Mouse (Mus musculus) adrenal gland, postnatal 4 days (tissue): ENCODE results near the gene Slc25a11. TPM values are rescaled to one million over a fixed set of nuclear protein-coding genes. Genes with fewer than 3 reads are reported as not detected.

Experiments used
- DNase-seq, 2 experiments: peaks; one replicate each; pipeline ENCODE4 v3.0.0; 2021 to 2022; ENCODE audit warnings: low spot score in 2 of 2, mixed read lengths in 2 of 2
- total RNA-seq, 2 experiments: library from RNA; stranded (reverse); gene quantifications; 2 replicates each; pipeline ENCODE4 v1.2.3; 2021

Slc25a11 gene
- total RNA-seq, 2 experiments from 2014 or later: 153 TPM

DNA sequence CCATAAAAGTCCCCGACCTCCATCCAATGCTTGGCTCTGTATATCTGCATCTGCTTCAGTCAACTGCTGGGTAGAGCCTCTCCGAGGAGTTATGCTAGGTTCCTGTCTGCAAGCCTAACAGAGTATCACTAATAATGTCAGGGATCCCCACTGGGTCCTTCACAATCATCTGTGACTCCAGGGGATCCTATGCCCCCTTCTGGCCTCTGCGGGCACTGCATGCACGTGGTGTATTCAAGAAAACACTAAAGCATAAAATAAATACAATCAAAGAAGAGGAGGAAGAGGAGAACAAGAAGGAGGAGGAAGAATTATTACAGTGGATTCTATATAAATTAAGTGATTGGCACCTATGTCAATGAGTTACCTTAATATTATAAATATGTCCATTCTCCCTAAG lies 21.8 kb downstream of the Slc25a11 start:
- DNase-seq: no peak

DNA sequence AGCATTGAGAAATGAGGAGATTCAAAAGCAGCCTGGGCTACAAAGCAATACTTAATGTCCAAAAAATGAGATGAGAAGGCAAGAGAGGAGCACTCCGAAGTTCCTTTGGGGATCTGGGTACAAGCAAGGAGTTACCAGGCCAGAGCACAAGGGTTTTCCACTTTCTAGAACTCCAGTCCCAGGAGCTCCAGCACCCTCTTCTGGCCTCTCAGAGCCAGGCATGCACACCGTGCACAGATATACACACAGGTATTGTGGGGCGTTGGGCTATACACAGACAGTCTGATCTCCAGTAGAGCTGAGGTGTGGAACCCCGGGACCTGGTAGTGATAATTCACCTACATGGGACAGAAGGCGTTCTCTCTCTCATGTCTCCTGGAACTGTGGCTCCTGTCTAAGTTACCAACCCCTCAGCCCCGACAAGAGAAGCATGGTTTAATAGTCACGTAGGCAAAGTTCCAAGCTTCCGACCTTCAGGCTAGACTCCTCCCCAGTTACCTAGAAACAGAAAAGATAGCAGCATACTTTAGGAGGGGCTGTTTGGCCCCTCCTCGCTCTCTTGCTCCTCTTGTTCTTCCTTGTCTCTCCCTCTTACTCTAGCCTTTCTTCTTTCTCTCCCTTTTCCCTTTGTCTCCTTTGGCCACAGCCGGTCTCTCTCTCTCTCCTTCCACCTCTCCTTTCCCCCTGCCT lies 24.1 kb downstream of the Slc25a11 start:
- no peak for DNase-seq

DNA sequence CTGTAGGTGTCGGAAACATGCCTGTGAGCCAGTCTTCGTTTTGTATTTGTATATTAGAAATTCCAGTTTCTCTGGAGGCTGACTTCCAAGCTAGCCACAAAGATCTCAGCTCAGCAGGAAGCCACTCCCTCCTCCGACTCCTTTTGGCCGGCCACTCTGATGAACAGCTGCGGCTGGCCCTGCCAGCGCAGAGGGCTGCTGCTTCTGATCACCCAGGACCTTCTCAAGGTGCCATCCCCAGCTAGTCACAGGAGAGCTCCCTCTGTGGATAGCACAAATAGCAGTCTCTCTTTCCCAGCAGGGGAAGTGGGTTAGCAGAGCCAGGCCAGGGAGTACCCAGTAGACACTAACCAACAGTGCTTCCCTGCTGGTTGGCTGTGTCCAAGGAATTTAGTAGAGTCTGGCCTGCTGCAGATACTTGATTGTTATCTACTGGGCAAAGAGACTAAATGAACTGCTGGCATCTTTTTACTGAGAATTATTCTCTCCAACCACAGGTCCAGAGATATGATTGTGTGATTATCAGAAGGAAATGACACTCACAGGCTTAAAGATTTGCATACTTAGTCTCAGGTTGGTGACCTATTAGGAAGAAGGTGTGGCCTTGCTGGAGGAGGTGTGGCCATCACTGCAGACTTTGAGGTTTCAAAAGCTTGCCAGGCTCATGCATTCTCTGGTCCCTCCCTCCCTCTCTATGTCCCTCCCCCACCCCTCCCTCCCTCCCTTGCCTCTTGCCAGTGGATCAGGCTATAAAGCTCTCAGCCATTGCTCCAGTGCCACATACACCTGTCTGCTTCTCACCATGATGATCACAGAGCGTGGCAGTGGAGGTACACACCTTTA lies 25.1 kb downstream of the Slc25a11 start:
- DNase-seq: no peak

DNA sequence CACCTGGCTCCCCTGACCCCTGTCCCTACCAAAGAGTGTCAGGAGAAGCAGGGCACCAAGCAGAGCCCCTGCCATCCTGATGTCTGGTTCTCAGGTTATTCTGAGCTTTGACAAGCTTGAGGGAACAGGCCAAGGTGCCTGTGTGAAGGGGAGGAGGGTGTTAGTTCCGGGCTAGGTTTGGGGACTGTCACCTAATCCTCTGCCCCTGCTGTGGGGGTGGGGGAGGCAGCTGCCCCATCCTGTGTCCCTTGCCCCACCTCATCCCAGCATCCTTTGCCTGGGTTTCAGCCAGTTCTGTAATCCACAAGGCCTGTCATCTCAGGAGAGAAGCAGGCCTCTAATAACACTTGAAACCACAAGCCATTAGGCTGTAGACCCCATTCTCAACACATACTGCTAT lies 28.2 kb downstream of the Slc25a11 start, which contains the start of gene Chrne:
Gene Chrne, minus strand, starts transcription at position 116 of the 400 bp plus-strand sequence.
- DNase-seq: no peak

DNA sequence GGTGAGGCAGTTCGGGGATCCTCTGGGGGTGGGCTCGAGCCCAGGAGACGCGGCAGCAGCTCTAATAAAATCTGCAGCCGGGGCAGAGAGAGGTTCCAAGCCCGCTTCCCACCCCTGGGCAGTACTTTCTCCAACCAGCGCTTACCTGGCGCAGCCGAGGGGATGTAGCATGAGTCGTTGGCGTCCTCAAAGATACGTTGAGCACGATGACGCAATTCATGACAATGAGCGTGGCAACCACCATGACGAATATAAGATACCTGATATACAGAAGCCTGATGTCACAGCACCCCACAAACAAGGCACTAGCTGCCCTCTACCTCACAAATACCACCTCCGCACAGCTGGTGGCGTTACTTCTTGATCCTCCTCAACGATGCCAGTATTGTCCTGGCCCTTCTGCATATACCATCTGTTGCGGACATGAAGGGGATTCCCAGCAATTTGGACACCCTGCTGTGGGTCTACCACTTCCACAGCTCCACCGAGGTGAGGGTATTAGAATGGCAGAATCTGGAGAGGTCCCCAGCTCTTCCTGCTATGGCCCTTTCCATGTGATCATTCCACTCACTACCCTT lies 31.7 kb downstream of the Slc25a11 start, which contains the start of gene 4930544D05Rik:
Gene 4930544D05Rik, plus strand, starts transcription at position 333 of the 578 bp plus-strand sequence.
- DNase-seq: no peak

DNA sequence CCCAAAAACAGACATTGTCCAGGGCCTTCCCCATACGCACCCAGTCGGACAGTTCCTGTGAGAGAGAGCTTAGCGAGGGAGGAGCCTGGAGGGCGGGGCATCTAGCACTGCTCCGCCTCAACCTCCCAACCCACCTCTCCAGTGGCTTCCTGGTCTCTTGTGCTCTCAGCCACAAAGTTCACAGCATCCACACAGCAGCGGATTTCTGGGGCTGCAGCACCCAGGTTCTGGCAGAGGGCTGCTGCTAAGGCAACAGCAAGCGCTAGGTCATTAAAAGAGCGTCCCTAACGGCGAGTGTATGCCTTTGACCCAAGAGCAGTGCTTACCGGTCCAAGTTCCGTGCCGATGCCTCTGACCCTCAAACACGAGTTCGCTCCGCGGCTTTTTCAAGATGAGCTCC lies 32.2 kb downstream of the Slc25a11 start:
- peak; percentile 26 to 40 for DNase-seq

DNA sequence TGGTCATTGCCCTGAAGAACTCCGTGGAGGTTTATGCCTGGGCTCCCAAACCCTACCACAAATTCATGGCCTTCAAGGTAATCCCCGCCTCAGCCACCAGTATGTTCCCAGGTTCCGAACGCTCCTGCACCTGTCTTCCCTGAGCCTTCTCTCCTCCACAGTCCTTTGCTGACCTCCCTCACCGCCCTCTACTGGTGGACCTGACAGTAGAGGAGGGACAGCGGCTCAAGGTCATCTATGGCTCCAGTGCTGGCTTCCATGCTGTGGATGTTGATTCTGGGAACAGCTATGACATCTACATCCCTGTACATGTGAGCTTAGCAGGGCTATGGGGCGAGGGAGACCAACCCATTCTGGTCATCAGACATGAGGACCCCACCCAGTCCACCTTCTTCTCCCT lies 34.8 kb downstream of the Slc25a11 start:
- no peak for DNase-seq

DNA sequence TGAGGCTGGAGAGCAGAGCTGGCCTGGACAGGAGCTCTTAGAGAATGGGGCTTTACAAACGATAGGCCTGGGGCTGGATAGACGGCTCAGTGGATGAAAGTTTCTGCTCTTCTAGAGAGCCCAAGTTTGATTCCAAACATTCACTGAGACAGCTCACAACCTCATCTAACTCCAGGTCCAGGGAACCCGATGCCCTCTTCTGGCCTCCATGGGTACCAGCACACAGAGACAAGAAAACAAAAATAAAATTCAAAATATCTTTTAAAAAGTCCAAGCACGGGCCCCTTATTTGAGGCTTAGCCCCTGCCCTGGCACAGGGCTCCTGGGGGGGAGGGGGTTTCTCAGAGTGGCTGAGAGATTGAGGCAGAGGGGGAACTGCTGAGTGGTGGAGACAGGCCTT lies 36.5 kb downstream of the Slc25a11 start:
- no peak for DNase-seq

DNA sequence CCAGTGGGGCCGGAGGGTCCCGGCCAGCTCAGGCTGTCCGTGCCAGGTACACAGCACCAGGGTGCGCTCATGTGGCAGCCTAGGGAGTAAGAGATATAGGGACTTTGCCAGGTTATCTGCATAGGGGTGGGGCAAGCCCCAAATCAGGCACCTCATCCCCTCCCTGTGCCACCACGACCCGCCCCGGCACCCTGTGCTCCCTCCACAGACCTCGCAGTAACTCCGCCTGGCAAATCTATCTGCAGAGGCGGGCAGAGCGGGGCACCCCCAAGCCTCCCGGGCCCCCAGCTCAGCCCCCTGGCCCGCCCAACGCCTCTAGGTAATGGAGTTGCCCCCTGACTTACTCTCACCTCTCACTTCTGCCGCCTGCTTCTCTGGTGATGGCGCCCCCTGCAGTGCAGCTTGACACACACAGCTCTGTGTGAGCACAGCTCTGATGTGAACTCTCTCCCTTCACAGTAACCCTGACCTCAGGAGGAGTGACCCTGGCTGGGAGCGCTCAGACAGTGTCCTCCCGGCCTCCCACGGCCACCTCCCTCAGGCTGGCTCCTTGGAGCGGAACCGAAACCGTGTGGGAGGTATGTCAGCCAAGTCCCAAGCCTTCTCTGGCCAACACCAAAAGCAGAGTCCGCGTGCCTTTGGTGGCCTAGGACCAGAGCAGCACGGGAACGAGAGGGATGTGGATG lies 38.8 kb downstream of the Slc25a11 start:
- DNase-seq: no peak

DNA sequence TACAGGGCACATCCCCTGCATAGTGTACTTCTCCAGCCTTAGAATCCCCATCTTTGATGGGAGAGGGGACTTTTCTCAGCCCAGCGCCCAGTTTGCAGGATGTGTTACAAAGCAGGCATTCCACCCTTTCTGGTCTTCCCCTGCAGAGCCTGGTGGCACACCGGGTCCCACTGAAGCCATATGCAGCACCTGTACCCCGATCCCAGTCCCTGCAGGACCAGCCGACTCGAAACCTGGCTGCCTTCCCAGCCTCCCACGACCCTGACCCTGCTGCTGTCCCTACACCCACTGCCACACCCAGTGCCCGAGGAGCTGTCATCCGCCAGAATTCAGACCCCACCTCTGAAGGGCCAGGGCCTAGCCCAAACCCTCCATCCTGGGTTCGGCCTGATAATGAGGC lies 39.7 kb downstream of the Slc25a11 start:
- DNase-seq: no peak

DNA sequence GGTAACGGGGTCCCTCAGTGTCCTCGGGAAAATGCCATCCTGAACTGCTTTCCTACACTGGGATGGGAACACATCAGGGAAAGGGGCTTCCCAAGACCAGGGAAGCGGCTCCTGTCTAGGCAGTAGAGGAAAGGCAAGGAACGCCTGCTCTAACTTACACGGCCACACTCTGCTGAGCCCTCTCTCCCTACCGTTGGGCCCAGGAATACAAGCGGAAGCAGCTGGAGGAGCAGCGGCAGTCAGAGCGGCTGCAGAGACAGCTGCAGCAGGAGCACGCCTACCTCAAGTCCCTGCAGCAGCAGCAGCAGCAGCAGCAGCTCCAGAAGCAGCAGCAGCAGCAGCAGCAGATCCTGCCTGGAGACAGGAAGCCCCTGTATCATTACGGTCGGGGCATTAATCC lies 40.6 kb downstream of the Slc25a11 start:
- DNase-seq: no peak

DNA sequence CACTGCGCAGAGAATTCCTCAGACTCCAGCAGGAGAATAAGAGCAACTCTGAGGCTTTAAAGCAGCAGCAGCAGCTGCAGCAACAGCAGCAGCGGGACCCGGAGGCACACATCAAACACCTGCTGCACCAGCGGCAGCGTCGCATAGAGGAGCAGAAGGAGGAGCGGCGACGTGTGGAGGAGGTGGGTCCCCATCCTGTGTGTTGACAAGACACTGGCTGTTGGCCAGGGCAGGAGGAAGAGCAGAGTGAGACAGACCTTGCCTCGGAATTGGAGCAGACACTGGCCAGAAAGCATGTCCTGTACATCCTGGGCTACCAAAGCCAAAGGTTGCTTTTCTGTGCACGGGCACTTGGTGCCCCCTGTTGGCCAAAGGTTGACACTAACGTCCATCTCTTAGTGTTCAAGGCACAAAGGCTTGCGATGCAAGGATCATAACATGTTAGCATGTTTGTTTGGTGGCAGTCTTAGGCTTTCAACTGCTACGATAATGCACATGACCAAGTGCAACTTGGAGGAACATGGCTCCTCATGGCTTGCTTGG lies 42.2 kb downstream of the Slc25a11 start:
- DNase-seq: peak; percentile 55 to 60

DNA sequence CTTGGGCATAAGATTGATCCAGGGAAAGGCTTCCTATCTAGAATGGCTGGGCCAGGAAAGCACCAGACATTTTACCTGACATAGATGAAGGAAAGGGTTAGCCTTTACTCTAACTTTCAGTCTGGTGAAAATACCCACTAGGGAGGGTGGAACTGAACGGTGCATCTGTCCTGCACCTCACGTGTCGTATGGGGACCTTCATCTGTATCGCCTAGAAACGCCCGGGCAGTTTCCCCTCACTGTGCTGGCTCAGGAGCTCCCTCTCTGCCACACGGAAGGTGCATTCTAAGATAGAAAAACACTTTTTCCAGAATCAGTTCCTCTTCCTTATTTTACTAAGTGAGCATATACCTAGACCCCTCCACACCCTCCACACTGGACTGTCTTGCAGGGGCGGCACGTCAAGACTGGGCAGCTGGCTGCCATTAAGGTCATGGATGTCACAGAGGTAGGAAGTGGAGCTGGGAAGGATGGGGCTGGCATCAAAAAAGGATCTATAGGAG lies 48.8 kb downstream of the Slc25a11 start:
- no peak for DNase-seq

DNA sequence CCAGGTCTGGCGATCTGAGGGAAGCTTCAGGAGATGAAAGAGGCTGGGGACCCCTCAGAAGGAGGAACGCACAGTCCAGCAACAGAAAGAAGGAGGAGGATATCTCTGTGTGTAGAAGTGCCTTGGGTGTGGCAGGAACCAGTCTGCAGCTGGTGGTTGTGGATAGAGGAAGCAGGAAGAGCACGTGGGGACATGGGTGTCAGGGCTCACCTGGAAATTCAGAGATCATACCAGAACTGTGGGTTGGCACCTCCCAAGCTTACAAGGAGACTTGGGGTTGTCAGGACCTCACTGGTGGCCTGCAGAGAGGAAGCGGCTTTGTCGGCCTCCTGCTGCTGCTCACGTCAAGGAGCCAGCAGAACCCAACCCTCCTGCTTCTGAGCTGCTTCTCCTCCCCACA lies 50.0 kb downstream of the Slc25a11 start:
- DNase-seq: no peak

DNA sequence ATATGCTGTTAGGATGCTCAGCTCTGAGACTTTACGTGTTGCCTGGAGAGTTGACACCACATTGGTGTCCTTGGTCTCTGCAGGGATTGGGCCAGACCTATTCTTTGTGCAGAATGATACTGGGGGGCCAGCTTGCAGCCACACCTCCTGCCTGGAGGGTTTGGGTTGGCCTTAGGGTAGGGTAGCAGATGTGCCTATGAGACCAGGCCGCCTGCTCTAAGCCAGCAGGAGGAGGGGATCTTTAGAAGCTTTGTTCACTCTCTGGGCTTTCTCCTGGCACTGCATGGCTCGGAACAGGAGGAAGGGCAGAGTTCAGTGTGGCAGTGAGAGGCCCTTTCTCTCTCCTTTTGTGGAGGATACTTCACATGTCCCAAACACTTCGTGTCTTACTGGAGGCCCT lies 51.2 kb downstream of the Slc25a11 start:
- DNase-seq: no peak

DNA sequence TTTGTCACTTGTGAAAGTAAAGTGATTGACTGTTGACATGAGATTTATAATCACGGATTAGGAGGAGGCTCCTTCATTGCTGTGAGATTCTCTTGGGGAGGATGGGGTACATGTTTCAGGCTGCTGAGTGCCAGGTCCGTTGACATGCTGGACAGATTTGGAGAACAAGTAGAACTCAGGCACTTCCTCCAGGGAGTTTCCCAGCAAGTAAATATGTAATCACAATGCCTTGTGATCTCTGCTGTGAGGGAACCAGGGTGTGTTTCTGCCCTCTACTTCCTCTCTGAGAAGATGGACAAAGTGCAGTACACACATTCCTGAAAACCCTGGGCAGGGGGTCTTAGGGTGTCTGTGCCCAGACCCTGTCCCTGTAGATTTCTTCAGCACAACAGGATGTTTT lies 51.6 kb downstream of the Slc25a11 start:
- no peak for DNase-seq

DNA sequence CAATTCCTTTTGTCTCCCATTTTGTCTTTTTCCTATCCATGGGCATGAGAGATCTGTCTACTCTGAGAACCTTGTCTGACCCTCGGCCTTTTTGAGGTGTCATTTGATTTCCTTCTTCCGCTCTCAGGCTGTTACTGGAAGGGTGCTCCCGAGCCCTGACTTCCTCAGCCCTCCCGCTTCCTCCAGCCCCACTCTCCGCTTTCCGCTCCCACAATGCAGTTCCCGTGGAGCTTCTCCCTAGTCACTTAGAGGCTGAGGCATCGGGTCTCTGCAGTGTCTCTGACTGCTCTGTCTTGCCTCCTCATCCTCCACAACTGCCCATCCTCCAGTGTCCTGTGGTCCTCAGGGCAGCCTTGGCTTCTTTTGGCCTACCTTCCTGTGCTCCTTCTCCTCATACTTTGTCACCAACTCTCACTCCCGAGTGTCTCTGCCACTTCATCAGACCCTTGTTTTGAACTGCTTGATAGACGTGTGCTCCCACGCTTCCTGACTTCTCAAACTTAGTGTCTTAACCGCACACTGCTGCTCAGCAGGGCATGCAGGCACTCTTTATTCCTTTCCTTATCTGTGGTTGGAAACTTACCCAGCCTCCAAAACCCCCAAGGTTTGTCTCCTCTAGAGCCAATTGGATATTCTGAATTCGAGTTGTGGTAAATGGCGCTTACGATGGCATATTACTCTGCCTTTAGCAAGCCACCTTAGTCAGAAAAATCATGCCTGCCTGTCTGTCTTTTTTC lies 52.9 kb downstream of the Slc25a11 start:
- DNase-seq: no peak
